Mouse (Mus musculus): ENCODE measurements at regions not wholly inside any gene's neighbourhood (a gene's known extent, or its start where the extent isn't known, plus 50 kb on each side); places are given as distances from the start of the nearest gene placed in this dataset.
A peak's percentile ranks its signal among the peaks of the same experiment; 100 is the strongest.

- Histone ChIP-seq H3K27ac (ENCODE audit: insufficient read depth, low read depth, low read length) (no peak overlapping the region), H3K4me1 (ENCODE audit: control insufficient read depth, insufficient read depth, low read length) (no peaks in the 10 kb centered on the region), H3K36me3 (ENCODE audit: control insufficient read depth, insufficient read depth, low read length) (no peaks in the 10 kb centered on the region), H3K4me3 (ENCODE audit: insufficient read depth, low read depth, low read length) (no peak overlapping the region), H3K27me3 (replicated peaks; ENCODE audit: control insufficient read depth, insufficient read depth, low read length) (no peaks in the 10 kb centered on the region)
- WGBS = 84% methylated on average over 10 of the region's 10 CpGs
- TF ChIP-seq POLR2A (IDR thresholded peaks at IDR 0.05; ENCODE audit: low read depth, low read length) (no peak), CTCF (conservative IDR thresholded peaks at IDR 0.05; ENCODE audit: insufficient read depth, insufficient read length, low read depth, low read length) (no peak)
- no peak for DNase-seq
These were observed 193.4 kb upstream of the Prdm1 start for GRCm38 (mm10) chr10:44721670-44722069.

- no peak overlapping the region for H3K27ac ChIP-seq (ENCODE audit: insufficient read depth, low read depth, low read length)
- no peaks in the 10 kb centered on the region for H3K27me3 ChIP-seq (replicated peaks; ENCODE audit: control insufficient read depth, insufficient read depth, low read length)
- no peaks in the 10 kb centered on the region for H3K36me3 ChIP-seq (ENCODE audit: control insufficient read depth, insufficient read depth, low read length)
- DNase-seq = no peak
- no peaks in the 10 kb centered on the region for H3K4me1 ChIP-seq (ENCODE audit: control insufficient read depth, insufficient read depth, low read length)
- H3K4me3 ChIP-seq (ENCODE audit: insufficient read depth, low read depth, low read length) = no peak overlapping the region
- TF ChIP-seq POLR2A (IDR thresholded peaks at IDR 0.05; ENCODE audit: low read depth, low read length) = no peak
- TF ChIP-seq CTCF (conservative IDR thresholded peaks at IDR 0.05; ENCODE audit: insufficient read depth, insufficient read length, low read depth, low read length) = no peak
- WGBS = 91% methylated on average over 5 of the region's 5 CpGs
These were observed 188.3 kb upstream of the Prdm1 start for GRCm38 (mm10) chr10:44716612-44717011.

- TF ChIP-seq CTCF (conservative IDR thresholded peaks at IDR 0.05; ENCODE audit: insufficient read depth, insufficient read length, low read depth, low read length) (no peak), POLR2A (IDR thresholded peaks at IDR 0.05; ENCODE audit: low read depth, low read length) (no peak)
- Histone ChIP-seq H3K27ac (ENCODE audit: insufficient read depth, low read depth, low read length) (no peak overlapping the region), H3K36me3 (ENCODE audit: control insufficient read depth, insufficient read depth, low read length) (no peaks in the 10 kb centered on the region), H3K4me1 (ENCODE audit: control insufficient read depth, insufficient read depth, low read length) (no peaks in the 10 kb centered on the region), H3K27me3 (replicated peaks; ENCODE audit: control insufficient read depth, insufficient read depth, low read length) (no peaks in the 10 kb centered on the region), H3K4me3 (ENCODE audit: insufficient read depth, low read depth, low read length) (no peak overlapping the region)
- DNase-seq = no peak
These were observed 187.6 kb upstream of the Prdm1 start for GRCm38 (mm10) chr10:44715902-44716301.

GRCm38 (mm10) chr10:44708830-44709229 lies 180.5 kb upstream of the Prdm1 start:
- no peak for TF ChIP-seq POLR2A (IDR thresholded peaks at IDR 0.05; ENCODE audit: low read depth, low read length)
- TF ChIP-seq CTCF (conservative IDR thresholded peaks at IDR 0.05; ENCODE audit: insufficient read depth, insufficient read length, low read depth, low read length) = no peak
- Histone ChIP-seq H3K27me3 (replicated peaks; ENCODE audit: control insufficient read depth, insufficient read depth, low read length) (no peaks in the 10 kb centered on the region), H3K36me3 (ENCODE audit: control insufficient read depth, insufficient read depth, low read length) (no peaks in the 10 kb centered on the region), H3K4me3 (ENCODE audit: insufficient read depth, low read depth, low read length) (no peak overlapping the region), H3K4me1 (ENCODE audit: control insufficient read depth, insufficient read depth, low read length) (no peaks in the 10 kb centered on the region), H3K27ac (ENCODE audit: insufficient read depth, low read depth, low read length) (no peak overlapping the region)
- no peak for DNase-seq
- WGBS = 89% methylated on average over 4 of the region's 4 CpGs

- Histone ChIP-seq H3K27me3 (replicated peaks; ENCODE audit: control insufficient read depth, insufficient read depth, low read length) (no peaks in the 10 kb centered on the region), H3K4me1 (ENCODE audit: control insufficient read depth, insufficient read depth, low read length) (0 out of 2 replicates have a peak, but pooled peaks cover 3% of the 10 kb centered on the region), H3K27ac (ENCODE audit: insufficient read depth, low read depth, low read length) (no peak overlapping the region), H3K36me3 (ENCODE audit: control insufficient read depth, insufficient read depth, low read length) (no peaks in the 10 kb centered on the region), H3K4me3 (ENCODE audit: insufficient read depth, low read depth, low read length) (no peak overlapping the region)
- DNase-seq = no peak
- WGBS = 86% methylated on average over 3 of the region's 3 CpGs
- TF ChIP-seq CTCF (conservative IDR thresholded peaks at IDR 0.05; ENCODE audit: insufficient read depth, insufficient read length, low read depth, low read length) (no peak), POLR2A (IDR thresholded peaks at IDR 0.05; ENCODE audit: low read depth, low read length) (no peak)
These were observed 175.8 kb upstream of the Prdm1 start for GRCm38 (mm10) chr10:44704143-44704542.

GRCm38 (mm10) chr10:44702108-44702507 lies 173.8 kb upstream of the Prdm1 start:
- DNase-seq = peak; percentile 84
- H3K27ac ChIP-seq (ENCODE audit: insufficient read depth, low read depth, low read length) = no peak overlapping the region
- no peak; the same call in 1 of the 2 replicates for TF ChIP-seq CTCF (conservative IDR thresholded peaks at IDR 0.05; ENCODE audit: insufficient read depth, insufficient read length, low read depth, low read length)
- TF ChIP-seq POLR2A (IDR thresholded peaks at IDR 0.05; ENCODE audit: low read depth, low read length) = no peak
- H3K27me3 ChIP-seq (replicated peaks; ENCODE audit: control insufficient read depth, insufficient read depth, low read length) = no peaks in the 10 kb centered on the region
- H3K4me1 ChIP-seq (ENCODE audit: control insufficient read depth, insufficient read depth, low read length) = 0 out of 2 replicates have a peak, but pooled peaks cover 3% of the 10 kb centered on the region
- 41% methylated on average over 5 of the region's 5 CpGs for WGBS
- no peak overlapping the region for H3K4me3 ChIP-seq (ENCODE audit: insufficient read depth, low read depth, low read length)
- no peaks in the 10 kb centered on the region for H3K36me3 ChIP-seq (ENCODE audit: control insufficient read depth, insufficient read depth, low read length)

GRCm38 (mm10) chr10:44699988-44700537 lies 171.8 kb upstream of the Prdm1 start:
- WGBS = 87% methylated on average over 11 of the region's 11 CpGs
- H3K27me3 ChIP-seq (replicated peaks; ENCODE audit: control insufficient read depth, insufficient read depth, low read length) = no peaks in the 10 kb centered on the region
- H3K27ac ChIP-seq (ENCODE audit: insufficient read depth, low read depth, low read length) = no peak overlapping the region
- DNase-seq = no peak
- no peak overlapping the region for H3K4me3 ChIP-seq (ENCODE audit: insufficient read depth, low read depth, low read length)
- 0 out of 2 replicates have a peak, but pooled peaks cover 3% of the 10 kb centered on the region for H3K4me1 ChIP-seq (ENCODE audit: control insufficient read depth, insufficient read depth, low read length)
- H3K36me3 ChIP-seq (ENCODE audit: control insufficient read depth, insufficient read depth, low read length) = no peaks in the 10 kb centered on the region
- TF ChIP-seq CTCF (conservative IDR thresholded peaks at IDR 0.05; ENCODE audit: insufficient read depth, insufficient read length, low read depth, low read length) (no peak), POLR2A (IDR thresholded peaks at IDR 0.05; ENCODE audit: low read depth, low read length) (no peak)

Measured in kidney, adult 2 months (tissue).